Mouse (Mus musculus) retina, embryonic 14.5 days (tissue): ENCODE measurements around the gene Slitrk5.
"Not testable (repeated sequence)": the region's sequence is repeated elsewhere in the genome, so short reads cannot be mapped to it uniquely, and the experiment has no call there.

Experiments used
- DNase-seq: peaks from one replicate; pipeline ENCODE4 v3.0.0-alpha.2; 2015; ENCODE audit warnings: low spot score

Slitrk5 gene

DNA sequence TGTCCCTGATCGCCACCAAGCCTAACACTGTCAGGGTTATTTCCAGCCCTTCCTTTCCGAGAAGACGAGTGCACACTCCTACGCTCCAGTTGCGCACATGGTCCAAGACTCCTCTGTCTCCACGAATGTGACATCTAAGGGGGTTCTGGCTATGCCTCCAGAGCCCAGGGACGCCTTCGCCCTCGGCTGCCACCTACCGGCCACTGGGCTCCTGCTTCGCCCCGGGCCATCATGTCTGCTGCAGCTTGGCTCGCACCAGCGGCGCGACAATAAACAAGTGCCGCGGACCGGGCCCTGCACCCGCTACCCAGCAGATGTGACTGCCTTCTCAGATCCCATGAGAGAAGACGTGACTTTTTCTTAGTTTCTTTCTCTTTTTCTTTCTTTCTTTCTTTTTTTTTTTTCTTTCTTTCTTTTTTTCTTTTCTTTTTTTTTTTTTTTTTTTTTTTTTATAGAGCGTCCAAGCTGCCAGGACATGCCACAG, at the start of gene Slitrk5:
TSS of gene Slitrk5 (plus strand) at position 434 of the 484 bp plus-strand sequence.
- DNase-seq: peak; percentile 97

DNA sequence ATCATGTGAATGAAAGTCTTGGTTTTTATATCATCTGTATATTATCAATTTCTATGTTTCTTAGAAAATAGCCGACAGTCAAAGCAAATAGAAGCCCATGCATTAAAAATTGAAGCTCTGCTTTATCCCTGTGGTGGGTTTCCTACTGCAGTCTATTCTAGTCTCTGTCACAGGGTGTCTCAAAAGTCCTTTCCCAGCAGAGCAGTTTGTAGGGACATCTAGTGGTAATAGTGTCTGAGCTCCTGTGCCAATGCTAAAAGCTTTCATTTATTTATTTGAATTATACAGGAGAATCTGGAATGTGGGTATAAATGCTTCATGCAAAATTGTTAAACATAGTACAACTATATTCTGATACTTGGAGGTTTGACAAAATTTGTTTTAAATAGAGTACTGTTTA, 2.0 kb upstream of the Slitrk5 start:
- DNase-seq: peak; percentile 62

GRCm38 (mm10) chr14:111675211-111676165, 591 bp downstream of the Slitrk5 start:
- DNase-seq: peak; percentile 75

- peak; percentile 70 for DNase-seq
Measured at GRCm38 (mm10) chr14:111676166-111676581, 1.3 kb downstream of the Slitrk5 start.

DNA sequence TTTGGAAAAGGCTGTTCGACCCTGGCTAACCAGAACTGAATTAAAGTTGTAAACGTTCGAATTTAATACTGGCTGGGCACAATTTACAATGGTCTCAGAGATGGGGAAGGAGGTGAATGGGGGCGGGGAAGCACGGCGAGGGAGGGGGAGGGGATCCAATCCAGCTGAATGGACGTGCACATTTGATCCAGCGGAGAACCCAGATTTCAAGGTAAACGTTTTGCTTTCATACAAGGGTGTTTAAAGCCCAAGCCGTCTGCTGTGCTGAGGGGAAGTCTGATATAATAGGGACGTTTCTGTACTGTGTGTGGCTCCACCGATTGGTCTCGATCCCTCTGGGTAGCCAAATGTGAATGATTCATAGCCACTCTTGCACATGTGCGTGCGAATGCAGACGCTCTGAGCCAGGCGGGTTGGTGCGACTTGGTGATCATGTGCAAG, 2.0 kb downstream of the Slitrk5 start:
- DNase-seq: peak; percentile 51

DNA sequence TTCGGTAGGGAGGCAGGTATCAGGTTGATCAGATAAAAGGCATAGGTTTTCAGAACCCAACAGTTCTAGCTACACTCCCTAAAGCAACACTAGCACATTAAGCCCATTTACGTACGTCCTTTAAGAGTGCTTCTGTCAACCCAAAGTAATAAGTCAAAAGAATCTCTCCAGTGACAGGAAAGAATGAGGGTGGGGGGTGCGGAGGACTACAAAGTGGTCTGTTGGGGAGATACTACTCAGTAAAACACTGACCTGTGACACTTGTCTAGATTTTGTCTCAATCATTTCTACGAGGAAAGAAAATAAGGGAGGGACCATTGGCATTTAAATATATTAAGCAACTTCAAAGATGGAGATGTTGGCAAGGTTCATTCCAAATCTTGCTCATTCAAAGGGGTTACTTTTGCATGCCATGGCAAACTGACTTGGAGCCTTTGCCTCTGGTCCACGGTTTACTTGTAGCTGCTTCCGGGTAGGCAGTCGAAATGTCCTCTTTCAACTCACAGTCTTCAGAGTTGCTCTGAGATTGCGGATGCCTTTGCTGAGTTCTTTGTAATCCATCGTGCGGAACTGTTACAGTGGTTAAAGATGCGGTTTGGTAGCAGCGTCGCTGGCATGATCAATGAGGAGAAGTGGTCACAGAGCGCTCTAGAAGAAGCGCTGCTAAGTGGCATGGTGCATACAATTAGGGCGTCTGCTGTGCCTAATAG, 2.6 kb downstream of the Slitrk5 start:
- DNase-seq: peak; percentile 34

DNA sequence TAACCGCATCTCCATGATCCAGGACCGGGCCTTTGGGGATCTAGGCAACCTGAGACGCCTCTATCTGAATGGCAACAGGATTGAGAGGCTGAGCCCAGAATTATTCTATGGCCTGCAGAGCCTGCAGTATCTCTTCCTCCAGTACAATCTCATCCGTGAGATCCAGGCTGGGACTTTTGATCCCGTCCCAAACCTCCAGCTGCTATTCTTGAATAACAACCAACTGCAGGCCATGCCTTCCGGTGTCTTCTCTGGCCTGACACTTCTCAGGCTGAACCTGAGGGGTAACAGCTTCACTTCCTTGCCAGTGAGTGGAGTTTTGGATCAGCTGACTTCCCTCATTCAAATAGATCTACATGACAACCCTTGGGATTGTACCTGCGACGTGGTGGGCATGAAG, 5.4 kb downstream of the Slitrk5 start:
- no peak for DNase-seq

DNA sequence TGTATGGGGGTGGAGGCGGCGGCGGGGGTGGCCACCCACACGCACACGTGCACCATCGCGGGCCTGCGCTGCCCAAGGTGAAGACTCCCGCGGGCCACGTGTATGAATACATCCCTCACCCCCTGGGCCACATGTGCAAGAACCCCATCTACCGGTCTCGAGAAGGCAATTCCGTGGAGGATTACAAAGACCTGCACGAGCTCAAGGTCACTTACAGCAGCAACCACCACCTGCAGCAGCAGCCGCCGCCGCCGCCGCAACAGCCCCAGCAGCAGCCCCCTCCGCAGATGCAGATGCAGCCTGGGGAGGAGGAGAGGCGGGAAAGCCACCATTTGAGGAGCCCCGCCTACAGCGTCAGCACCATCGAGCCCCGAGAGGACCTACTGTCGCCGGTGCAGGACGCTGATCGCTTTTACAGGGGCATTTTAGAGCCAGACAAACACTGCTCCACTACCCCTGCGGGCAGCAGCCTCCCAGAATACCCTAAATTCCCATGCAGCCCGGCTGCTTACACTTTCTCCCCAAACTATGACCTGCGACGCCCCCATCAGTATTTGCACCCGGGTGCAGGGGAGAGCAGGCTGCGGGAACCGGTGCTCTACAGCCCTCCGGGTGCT, 6.3 kb downstream of the Slitrk5 start:
- DNase-seq: peak; percentile 69

DNA sequence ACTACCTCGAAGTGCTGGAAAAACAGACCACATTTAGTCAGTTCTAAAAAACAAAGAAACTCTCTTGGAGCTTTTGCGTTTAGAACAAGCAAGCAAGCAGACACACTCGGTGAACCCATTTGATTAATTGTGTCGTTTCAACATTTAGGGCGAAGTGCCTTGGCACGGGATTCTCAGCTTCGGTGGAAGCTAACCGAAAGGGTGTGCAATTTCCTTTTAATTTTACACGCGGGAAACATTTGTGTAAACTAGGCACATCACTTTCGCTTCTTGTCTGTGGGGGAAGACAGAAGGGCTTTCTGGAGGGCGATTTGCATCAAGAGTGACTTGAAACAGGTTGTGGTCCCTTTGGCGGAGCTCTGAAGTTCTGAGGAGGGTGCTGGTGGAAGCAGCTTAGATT, 6.9 kb downstream of the Slitrk5 start:
- DNase-seq: peak; percentile 24

- DNase-seq: no peak
Measured at GRCm38 (mm10) chr14:111683543-111683942, 8.6 kb downstream of the Slitrk5 start.

GRCm38 (mm10) chr14:111690139-111690538, 15.2 kb downstream of the Slitrk5 start:
- DNase-seq: not testable (repeated sequence)

- no peak for DNase-seq
Measured at GRCm38 (mm10) chr14:111729833-111730232, 54.9 kb downstream of the Slitrk5 start.
